ENCODE assay signal across 12 mouse cellular contexts in genomic region chr2:174897424-174897823, GRCm38 (mm10).
DNase-seq lines count a peak whose midpoint lies in the region; ATAC-seq lines count a peak whose summit lies in the region.
"Had no signal": no experiment of that assay in that cellular context is flagged by ENCODE, and none has a peak within 500 bp of the region (broad histone marks: within the 10 kb centered on the region; RNA-seq: fewer than 3 reads in every experiment).

No protein-coding gene starts in this region.

- DNase-seq in gastrocnemius, postnatal 25 days, result peak; percentile 14
- DNase-seq in gastrocnemius, postnatal 10 days, result no peak
- DNase-seq in heart, adult 11 months, result peak; percentile 95
- peak; percentile 14 for DNase-seq in lung, postnatal 14 days
- no peak for DNase-seq in thymus, adult 18-20 months
- DNase-seq in testis, postnatal 10 days (ENCODE audit: low spot score), result no peak
- DNase-seq: cerebellum, postnatal 10 days; right cerebral cortex, postnatal 4 days had no signal

- 0 out of 4 replicates have a peak overlapping the region, but pooled peaks of 1 of the 2 experiments have one; percentile 24 for H3K27ac ChIP-seq in heart, embryonic 14.5 days (replicated peaks in 1 of 2; ENCODE audit: control insufficient read depth in 1 of 2, insufficient read depth in 1 of 2, low read depth in 2 of 2, low read length in 2 of 2)
- H3K27ac ChIP-seq: forebrain, embryonic 13.5 days had no signal

- peaks cover 5 to 9% of the 10 kb centered on the region in 2 experiments; a peak in 3 of 4 replicates for H3K4me1 ChIP-seq in heart, embryonic 14.5 days (ENCODE audit: control insufficient read depth in 2 of 2, insufficient read depth in 2 of 2, low read length in 2 of 2)
- H3K4me1 ChIP-seq: forebrain, embryonic 13.5 days had no signal

- 0 out of 2 replicates have a peak overlapping the region, but pooled peaks have one; percentile 4 for H3K4me2 ChIP-seq in heart, embryonic 14.5 days (ENCODE audit: low read length)
- H3K4me2 ChIP-seq: forebrain, embryonic 13.5 days had no signal

- H3K9ac ChIP-seq in heart, embryonic 14.5 days (ENCODE audit: low read length), result no peak overlapping the region
- H3K9ac ChIP-seq: forebrain, embryonic 13.5 days had no signal

- 10% methylated on average over 8 of the region's 8 CpGs for WGBS in heart, embryonic 14.5 days

- ATAC-seq in heart, embryonic 14.5 days (ENCODE audit: insufficient number of reproducible peaks, insufficient read depth, low FRiP score, low read depth), result 0 out of 2 replicates have a peak, but pooled peaks have one; percentile 33
- ATAC-seq in inflammation-experienced regulatory T-cells, adult 6 months, result no peak
- ATAC-seq: forebrain, embryonic 13.5 days; intestine, embryonic 16.5 days had no signal

- H3K9me3 ChIP-seq in heart, embryonic 14.5 days (ENCODE audit: control insufficient read depth, low read length), result no peaks in the 10 kb centered on the region
- H3K9me3 ChIP-seq: forebrain, embryonic 13.5 days had no signal

- no peaks in the 10 kb centered on the region for H3K36me3 ChIP-seq in heart, embryonic 14.5 days (ENCODE audit: control insufficient read depth, insufficient read depth, low read length)

- no peaks in the 10 kb centered on the region for H3K27me3 ChIP-seq in heart, embryonic 14.5 days (ENCODE audit: control insufficient read depth, insufficient read depth, low read length)
- H3K27me3 ChIP-seq: forebrain, embryonic 13.5 days had no signal

- no peak overlapping the region for H3K4me3 ChIP-seq in heart, embryonic 14.5 days (ENCODE audit: control insufficient read depth in 1 of 2, insufficient read depth in 1 of 2, low read depth in 1 of 2, low read length in 2 of 2)
- H3K4me3 ChIP-seq: forebrain, embryonic 13.5 days had no signal

Comparison
In these comparisons a context has a peak if more than half of its experiments do, and no peak if none do; other contexts are left out.
1. DNase-seq: peak in gastrocnemius, postnatal 25 days (single experiment), heart, adult 11 months (single experiment) and lung, postnatal 14 days (single experiment); none in gastrocnemius, postnatal 10 days (single experiment), thymus, adult 18-20 months (0 of 2) and testis, postnatal 10 days (single experiment).